Mouse (Mus musculus) brain, embryonic 14.5 days (tissue): ENCODE data around the gene Adprm.

ENCODE experiments used
- CTCF ChIP-seq: fragments of 200-500 bp; IDR thresholded peaks from 2 replicates; pipeline ENCODE4 v1.5.1; 2012; ENCODE audit warnings: inconsistent platforms, mild to moderate bottlenecking, moderate library complexity, borderline replicate concordance; ENCODE audit not compliant: insufficient read depth, insufficient read length; ENCODE audit errors: extremely low read depth
- POLR2A ChIP-seq: fragments of 200-500 bp; IDR thresholded peaks from 2 replicates; pipeline ENCODE4 v1.6.1; 2012; ENCODE audit warnings: mild to moderate bottlenecking, inconsistent platforms, borderline replicate concordance; ENCODE audit not compliant: poor library complexity, insufficient read depth, insufficient read length, severe bottlenecking; ENCODE audit errors: extremely low read depth

DNA sequence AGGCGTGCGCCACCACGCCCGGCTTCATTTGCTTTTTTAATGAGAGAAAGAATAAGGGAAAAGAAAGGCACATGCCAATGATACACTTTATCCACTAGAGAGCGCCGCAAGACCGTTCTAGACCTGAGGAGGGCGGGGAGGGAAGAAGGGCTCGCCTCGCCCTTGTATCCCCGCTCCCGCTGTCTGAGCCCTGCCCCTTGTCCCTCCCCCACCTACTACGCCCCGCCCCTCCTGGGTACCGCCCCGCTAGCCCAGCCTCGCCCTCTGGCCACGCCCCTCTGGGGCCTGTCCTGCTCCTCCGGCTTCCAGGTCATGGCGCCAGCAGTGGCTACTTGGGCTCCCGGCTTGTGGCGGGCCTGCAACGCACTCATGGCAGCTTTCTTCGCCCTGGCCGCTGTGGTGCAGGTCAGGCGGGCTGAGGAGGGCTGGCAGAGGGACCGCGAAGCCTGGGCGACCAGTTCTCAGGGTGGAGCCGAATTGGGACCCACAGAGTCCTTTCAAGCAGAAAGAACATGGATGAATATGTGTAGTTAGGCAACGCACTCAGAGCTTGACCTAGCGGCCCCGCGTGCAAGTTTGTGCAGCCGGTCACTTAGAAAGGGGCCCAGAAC lies 27.4 kb downstream of the Adprm start, which contains the start of gene Tmem220:
- TF ChIP-seq CTCF (peak; percentile 84), POLR2A (0 out of 2 replicates have a peak, but pooled peaks have one; percentile 19)
